Mouse (Mus musculus): ENCODE data around the gene Wnt7b.

Wnt7b gene

GRCm38 (mm10) chr15:85600696-85601094, 18.4 kb upstream of the Wnt7b start:
- DNase-seq, result peak; percentile 30 to 43

- peak; percentile 92 to 94 for DNase-seq
Measured at GRCm38 (mm10) chr15:85599887-85600695, 17.8 kb upstream of the Wnt7b start.

GRCm38 (mm10) chr15:85598984-85599886, 17.0 kb upstream of the Wnt7b start:
- DNase-seq, result peak; percentile 69 to 91

- no peak for DNase-seq
Measured at GRCm38 (mm10) chr15:85598443-85598842, 16.2 kb upstream of the Wnt7b start.

- peak; percentile 44 to 62 for DNase-seq
Measured at GRCm38 (mm10) chr15:85597403-85597802, 15.1 kb upstream of the Wnt7b start.

GRCm38 (mm10) chr15:85592674-85593073, 10.4 kb upstream of the Wnt7b start:
- no peak for DNase-seq

GRCm38 (mm10) chr15:85590831-85591230, 8.6 kb upstream of the Wnt7b start:
- DNase-seq, result no peak

GRCm38 (mm10) chr15:85583504-85583903, 1.2 kb upstream of the Wnt7b start:
- peak; percentile 60 to 88 for DNase-seq

GRCm38 (mm10) chr15:85583024-85583423, 751 bp upstream of the Wnt7b start:
- DNase-seq, result peak; percentile 78 to 89

- DNase-seq, result peak in 1 of 2 experiments; percentile 39
Measured at GRCm38 (mm10) chr15:85581563-85582064, 659 bp downstream of the Wnt7b start.

- peak in 1 of 2 experiments; percentile 30 for DNase-seq
Measured at GRCm38 (mm10) chr15:85580934-85581562, 1.2 kb downstream of the Wnt7b start.

GRCm38 (mm10) chr15:85580483-85580882, 1.8 kb downstream of the Wnt7b start:
- peak; percentile 29 to 31 for DNase-seq

- no peak for DNase-seq
Measured at GRCm38 (mm10) chr15:85577583-85578460, 4.5 kb downstream of the Wnt7b start.

GRCm38 (mm10) chr15:85576511-85577440, 5.5 kb downstream of the Wnt7b start:
- no peak for DNase-seq

- DNase-seq, result no peak
Measured at GRCm38 (mm10) chr15:85576110-85576509, 6.2 kb downstream of the Wnt7b start.

GRCm38 (mm10) chr15:85574558-85574957, 7.7 kb downstream of the Wnt7b start:
- DNase-seq, result no peak

- no peak for DNase-seq
Measured at GRCm38 (mm10) chr15:85574086-85574485, 8.2 kb downstream of the Wnt7b start.

- no peak for DNase-seq
Measured at GRCm38 (mm10) chr15:85572619-85573254, 9.5 kb downstream of the Wnt7b start.

- DNase-seq, result peak; percentile 52 to 55
Measured at GRCm38 (mm10) chr15:85569995-85570734, 12.1 kb downstream of the Wnt7b start.
